ENCODE assay signal across 25 mouse cellular contexts in the genomic region with DNA sequence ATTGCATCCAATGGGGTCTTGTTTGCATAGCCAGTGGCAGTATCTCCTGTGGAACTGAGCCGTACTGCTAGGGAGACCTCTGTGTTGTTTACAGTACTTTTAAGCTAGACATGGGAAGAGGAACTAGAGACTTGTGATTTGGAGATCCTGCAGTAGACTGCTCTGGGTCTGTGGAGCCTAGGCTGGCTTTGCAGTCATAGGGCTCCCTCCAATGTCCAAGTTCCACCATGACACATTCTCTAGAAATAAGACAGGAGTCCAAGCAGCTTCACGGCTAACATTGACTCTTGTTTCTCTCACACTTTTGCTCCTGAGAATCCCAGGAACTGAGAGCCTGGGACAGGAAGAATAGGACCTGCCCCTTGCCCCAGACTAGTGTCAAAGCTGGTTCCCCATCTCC. TPM values are rescaled to one million over a fixed set of nuclear protein-coding genes. Genes with fewer than 3 reads are reported as not detected.
DNase-seq lines count a peak whose midpoint lies in the region; TF ChIP-seq lines count a peak whose summit lies in the region.
"Had no signal": no experiment of that assay in that cellular context is flagged by ENCODE, and none has a peak within 500 bp of the region (broad histone marks: within the 10 kb centered on the region; RNA-seq: fewer than 3 reads in every experiment).

No protein-coding gene starts in this region.

- no peak overlapping the region for H3K27ac ChIP-seq in heart, adult 2 months
- H3K27ac ChIP-seq in layer of hippocampus, adult 2 months: no peak overlapping the region
- H3K27ac ChIP-seq: embryonic facial prominence, embryonic 15.5 days; hindbrain, embryonic 15.5 days; liver, embryonic 15.5 days; neural tube, embryonic 13.5 days had no signal

- 51% methylated on average over 2 of the region's 2 CpGs for WGBS in heart, adult 2 months

- H3K79me2 ChIP-seq in heart, adult 2 months (replicated peaks; ENCODE audit: control insufficient read depth, insufficient read depth, low read length): no peaks in the 10 kb centered on the region

- intact Hi-C loops in heart, adult 2 months (cut with DNase I): loop anchor here (10.0 kb wide), 1 partner anchor 52 kb away; no protein-coding TSS in a partner anchor
- intact Hi-C loops in heart, postnatal 36 days (cut with DNase I): no loop called here

- no peak overlapping the region for H3K9ac ChIP-seq in heart, adult 2 months (ENCODE audit: low read depth, low read length)
- H3K9ac ChIP-seq: embryonic facial prominence, embryonic 15.5 days; hindbrain, embryonic 15.5 days; liver, embryonic 15.5 days; neural tube, embryonic 13.5 days had no signal

- no peak overlapping the region for H3K4me3 ChIP-seq in heart, adult 2 months
- no peak overlapping the region for H3K4me3 ChIP-seq in layer of hippocampus, adult 2 months
- H3K4me3 ChIP-seq: embryonic facial prominence, embryonic 15.5 days; hindbrain, embryonic 15.5 days; liver, embryonic 15.5 days; neural tube, embryonic 13.5 days had no signal

- no peaks in the 10 kb centered on the region for H3K27me3 ChIP-seq in heart, adult 2 months (ENCODE audit: control insufficient read depth, insufficient read depth, low read length)
- H3K27me3 ChIP-seq: embryonic facial prominence, embryonic 15.5 days; hindbrain, embryonic 15.5 days; liver, embryonic 15.5 days; neural tube, embryonic 13.5 days had no signal

- 0 out of 2 replicates have a peak, but pooled peaks have one; percentile 16 for TF ChIP-seq EP300 in heart, adult 2 months (IDR thresholded peaks at IDR 0.05; ENCODE audit: insufficient read depth, low read depth, low read length)

- H3K36me3 ChIP-seq in heart, adult 2 months (ENCODE audit: control insufficient read depth, insufficient read depth, low read length): no peaks in the 10 kb centered on the region
- H3K36me3 ChIP-seq: embryonic facial prominence, embryonic 15.5 days; hindbrain, embryonic 15.5 days; liver, embryonic 15.5 days; neural tube, embryonic 13.5 days had no signal

- peaks cover 6% of the 10 kb centered on the region; the same call in 1 of the 2 replicates for H3K4me1 ChIP-seq in heart, adult 2 months (ENCODE audit: control insufficient read depth, insufficient read depth, low read length)
- H3K4me1 ChIP-seq: embryonic facial prominence, embryonic 15.5 days; hindbrain, embryonic 15.5 days; liver, embryonic 15.5 days; neural tube, embryonic 13.5 days had no signal

- DNase-seq in heart, adult 2 months: no peak
- DNase-seq in heart, postnatal 36 days: no peak
- DNase-seq in layer of hippocampus, adult 2 months (ENCODE audit: low spot score in 2 of 2): no peak
- no peak for DNase-seq in layer of hippocampus, adult 18-20 months (ENCODE audit: low spot score in 2 of 2)
- peak; percentile 40 for DNase-seq in A20 (ENCODE audit: low read depth, low spot score)
- DNase-seq in induced T-regulatory cell, adult 2 months (ENCODE audit: low read depth): peak; percentile 3
- DNase-seq in adrenal gland, postnatal 10 days: no peak
- DNase-seq: cerebellum, postnatal 10 days; gastrocnemius, postnatal 36 days; kidney, adult 18-20 months; kidney, postnatal 36 days; right cerebral cortex, postnatal 25 days; thymus, postnatal 36 days had no signal

- no peak for TF ChIP-seq POLR2A in heart, adult 2 months (IDR thresholded peaks at IDR 0.05; ENCODE audit: insufficient read depth, low read depth, low read length)

- TF ChIP-seq CTCF in heart, adult 2 months (IDR thresholded peaks at IDR 0.05): peak; percentile 57
- TF ChIP-seq CTCF in layer of hippocampus, adult 2 months (conservative IDR thresholded peaks at IDR 0.05): peak; percentile 30

RNA-seq across cellular contexts. Expression of a gene that starts 44.6 kb away (rescaled TPM):
- 1 to 10 TPM; 8.6 TPM for total RNA-seq in heart, adult 2 months (2021)
- polyA plus RNA-seq in heart, adult 2 months (2012; rRNA removed): 3.4 and 6.4 TPM in 2 replicates
- 10 to 100 TPM in 1 of 2 experiments, 1 to 10 TPM in 1; 8.0 to 10.9 TPM for total RNA-seq in heart, postnatal 36 days (2021)
- total RNA-seq in layer of hippocampus, adult 2 months (2021): 10 to 100 TPM; 22.1 to 22.7 TPM
- 10 to 100 TPM; 19.9 to 20.5 TPM for total RNA-seq in layer of hippocampus, adult 18-20 months (2021)
- 10 to 100 TPM; 13.7 to 22.3 TPM for total RNA-seq in adrenal gland, postnatal 10 days (2021)

RNA-seq across cellular contexts. Expression of a gene that starts 57.0 kb away (rescaled TPM):
- not detected for total RNA-seq in heart, adult 2 months (2021)
- not detected in 2 replicates for polyA plus RNA-seq in heart, adult 2 months (2012; rRNA removed)
- not detected for total RNA-seq in heart, postnatal 36 days (2021)
- total RNA-seq in layer of hippocampus, adult 2 months (2021): not detected
- not detected for total RNA-seq in layer of hippocampus, adult 18-20 months (2021)
- not detected for total RNA-seq in adrenal gland, postnatal 10 days (2021)
- total RNA-seq: gastrocnemius, postnatal 36 days; layer of hippocampus, postnatal 25 days; left cerebral cortex, postnatal 36 days; monocyte, adult 5-6 weeks had no signal
- polyA plus RNA-seq: C2C12; embryonic facial prominence, embryonic 15.5 days; forebrain, embryonic 11.5 days; frontal cortex, adult 2 months; heart, embryonic 16.5 days; hindbrain, embryonic 15.5 days; liver, embryonic 15.5 days; midbrain, embryonic 11.5 days; neural tube, embryonic 13.5 days had no signal

Comparison
In these comparisons a context has a peak if more than half of its experiments do, and no peak if none do; other contexts are left out.
1. DNase-seq: peak in A20 (single experiment) and induced T-regulatory cell, adult 2 months (single experiment); none in heart, adult 2 months (0 of 2), heart, postnatal 36 days (0 of 2), layer of hippocampus, adult 2 months (0 of 2), layer of hippocampus, adult 18-20 months (0 of 2) and adrenal gland, postnatal 10 days (single experiment).